Mouse (Mus musculus) neural tube, embryonic 11.5 days (tissue): ENCODE data around the gene P2ry14. TPM values are rescaled to one million over a fixed set of nuclear protein-coding genes. Genes with fewer than 3 reads are reported as not detected.

Source experiments
- ATAC-seq: fragments of 200-750 bp; cut with Nextera tagmentation; 2 replicates; pipeline ENCODE4 v1.8.0; 2017; ENCODE audit warnings: moderate number of reproducible peaks, mild to moderate bottlenecking, moderate TSS enrichment, moderate library complexity; ENCODE audit not compliant: insufficient read depth, low FRiP score, low TSS enrichment
- DNase-seq: peaks from one replicate; pipeline ENCODE4 v3.0.0-alpha.2; 2015; ENCODE audit warnings: low spot score
- H3K27ac ChIP-seq: fragments of 300-500 bp; sonication (generic); 2 replicates; pipeline ENCODE4 v1.5.1; 2014; ENCODE audit warnings: low read depth, mild to moderate bottlenecking, low read length
- H3K27me3 ChIP-seq: fragments of 300-500 bp; sonication (generic); 2 replicates; pipeline ENCODE4 v1.6.1; 2014; ENCODE audit warnings: mild to moderate bottlenecking, low read length, mixed read lengths; ENCODE audit not compliant: control insufficient read depth, insufficient read depth
- H3K36me3 ChIP-seq: fragments of 300-500 bp; sonication (generic); 2 replicates; pipeline ENCODE4 v1.6.1; 2014; ENCODE audit warnings: mild to moderate bottlenecking, low read length, moderate library complexity, mixed read lengths; ENCODE audit not compliant: control insufficient read depth, insufficient read depth
- H3K4me1 ChIP-seq: fragments of 300-500 bp; sonication (generic); 2 replicates; pipeline ENCODE4 v1.6.1; 2014; ENCODE audit warnings: low read length, mixed read lengths; ENCODE audit not compliant: control insufficient read depth, insufficient read depth
- H3K4me2 ChIP-seq: fragments of 300-500 bp; sonication (generic); 2 replicates; pipeline ENCODE4 v1.6.1; 2014; ENCODE audit warnings: low read depth, mild to moderate bottlenecking, moderate library complexity
- H3K4me3 ChIP-seq: fragments of 300-500 bp; sonication (generic); 2 replicates; pipeline ENCODE4 v1.5.1; 2014; ENCODE audit warnings: low read depth, low read length
- H3K9ac ChIP-seq: fragments of 300-500 bp; sonication (generic); 2 replicates; pipeline ENCODE4 v1.6.1; 2014; ENCODE audit warnings: mild to moderate bottlenecking, low read length
- H3K9me3 ChIP-seq: fragments of 300-500 bp; sonication (generic); 2 replicates; pipeline ENCODE4 v1.6.1; 2016; ENCODE audit warnings: low read length; ENCODE audit not compliant: control insufficient read depth
- WGBS: fragments of 180-500 bp; shearing (Covaris S2); extraction: QIAGEN DNeasy Blood & Tissue Kit; methylation state at CpG from one replicate; pipeline ENCODE4 v1.1.7; 2014; 5-methylcytosine and 5-hydroxymethylcytosine counted together
- polyA plus RNA-seq: library from polyadenylated mRNA; unstranded; fragments of >200 nt; fragmentation: Nextera tagmentation; extraction: Ambion mirVana; gene quantifications from 2 replicates; pipeline ENCODE4 v1.2.1, GENCODE M21; 2014

The P2ry14 gene
- polyA plus RNA-seq: 1.1 and 1.9 TPM in 2 replicates

DNA sequence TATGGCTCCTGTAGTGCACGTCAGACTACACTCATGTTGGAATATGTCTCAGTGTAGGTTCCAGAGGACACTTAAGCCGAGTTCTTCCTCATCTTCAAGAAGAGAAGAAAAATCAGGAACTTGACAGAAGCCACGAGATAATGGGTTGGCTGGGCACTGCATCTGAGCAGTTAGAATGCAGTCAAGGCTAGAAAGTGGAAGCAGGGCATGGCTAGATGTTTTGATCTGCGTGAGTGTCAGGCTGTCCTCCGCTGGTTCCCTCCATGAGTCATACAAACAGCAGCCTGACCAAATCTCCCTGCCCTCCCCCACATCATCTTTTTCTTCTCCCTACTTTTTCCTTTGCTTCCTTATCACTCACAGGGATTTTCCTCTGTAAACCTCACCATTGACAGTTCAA is at the start of gene P2ry14:
P2ry14 (minus strand) TSS at position 195 of the 400 bp plus-strand sequence.
- 84% methylated on average over 5 of the region's 5 CpGs for WGBS

GRCm38 (mm10) chr3:59197329-59197948 is 44.0 kb upstream of the P2ry14 start:
- Histone ChIP-seq H3K36me3 (no peaks in the 10 kb centered on the region), H3K9me3 (no peaks in the 10 kb centered on the region), H3K27ac (no peak overlapping the region), H3K4me1 (no peaks in the 10 kb centered on the region), H3K4me3 (no peak overlapping the region), H3K9ac (no peak overlapping the region), H3K27me3 (no peaks in the 10 kb centered on the region), H3K4me2 (no peak overlapping the region)
- 88% methylated on average over 4 of the region's 4 CpGs for WGBS
- ATAC-seq (no peak), DNase-seq (no peak)

More for the DNA sequence above, at the start of gene P2ry14:
- Histone ChIP-seq H3K4me1 (no peaks in the 10 kb centered on the region), H3K4me3 (no peak within 1 kb of the TSS), H3K9ac (no peak within 1 kb of the TSS), H3K27ac (no peak within 1 kb of the TSS), H3K27me3 (no peaks in the 10 kb centered on the region), H3K9me3 (no peaks in the 10 kb centered on the region), H3K36me3 (no peaks in the 10 kb centered on the region), H3K4me2 (no peak within 1 kb of the TSS)
- DNase-seq (no peak), ATAC-seq (no peak)

DNA sequence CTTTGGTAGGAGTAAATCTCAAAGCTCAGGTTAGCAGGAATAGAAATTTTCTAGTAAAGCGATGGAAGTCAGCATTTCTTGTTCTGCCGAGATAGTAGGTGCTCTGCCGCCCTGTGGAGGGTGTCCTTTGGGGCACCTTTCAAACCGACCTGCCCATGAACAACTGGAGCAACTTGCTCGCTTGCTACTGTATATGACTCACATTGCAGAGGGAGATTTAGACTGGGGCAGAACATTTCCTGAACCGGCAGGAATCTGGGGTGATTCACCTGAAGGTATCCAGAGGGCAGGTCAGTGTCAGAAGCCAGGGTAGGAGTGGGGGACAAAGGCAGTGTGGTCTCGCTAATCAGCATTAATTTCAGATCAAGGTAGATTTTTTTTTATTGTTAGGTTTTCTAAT is 41.5 kb upstream of the P2ry14 start, which contains the start of gene Gpr87:
Gpr87 (minus strand) TSS at position 167 of the 400 bp plus-strand sequence.
- H3K4me2 ChIP-seq: no peak within 1 kb of the TSS
- no peaks in the 10 kb centered on the region for H3K27me3 ChIP-seq
- H3K36me3 ChIP-seq: no peaks in the 10 kb centered on the region
- no peak within 1 kb of the TSS for H3K4me3 ChIP-seq
- no peak within 1 kb of the TSS for H3K9ac ChIP-seq
- no peak for ATAC-seq
- no peak for DNase-seq
- H3K9me3 ChIP-seq: no peaks in the 10 kb centered on the region
- H3K4me1 ChIP-seq: no peaks in the 10 kb centered on the region
- 92% methylated on average over 7 of the region's 7 CpGs for WGBS
- no peak within 1 kb of the TSS for H3K27ac ChIP-seq

- H3K4me3 ChIP-seq: no peak overlapping the region
- H3K9ac ChIP-seq: no peak overlapping the region
- no peaks in the 10 kb centered on the region for H3K27me3 ChIP-seq
- DNase-seq (no peak), ATAC-seq (no peak)
- no peak overlapping the region for H3K27ac ChIP-seq
- no peaks in the 10 kb centered on the region for H3K9me3 ChIP-seq
- H3K36me3 ChIP-seq: no peaks in the 10 kb centered on the region
- no peaks in the 10 kb centered on the region for H3K4me1 ChIP-seq
- no peak overlapping the region for H3K4me2 ChIP-seq
- 90% methylated on average over 7 of the region's 7 CpGs for WGBS
Observed at GRCm38 (mm10) chr3:59194099-59194498, 40.7 kb upstream of the P2ry14 start.

- Histone ChIP-seq H3K9me3 (no peaks in the 10 kb centered on the region), H3K4me1 (no peaks in the 10 kb centered on the region), H3K4me2 (no peak overlapping the region), H3K36me3 (no peaks in the 10 kb centered on the region), H3K27ac (no peak overlapping the region), H3K9ac (no peak overlapping the region), H3K27me3 (no peaks in the 10 kb centered on the region), H3K4me3 (no peak overlapping the region)
- no peak for DNase-seq
- WGBS: 94% methylated on average over 6 of the region's 6 CpGs
- no peak for ATAC-seq
Observed at GRCm38 (mm10) chr3:59191674-59192073, 38.3 kb upstream of the P2ry14 start.

DNA sequence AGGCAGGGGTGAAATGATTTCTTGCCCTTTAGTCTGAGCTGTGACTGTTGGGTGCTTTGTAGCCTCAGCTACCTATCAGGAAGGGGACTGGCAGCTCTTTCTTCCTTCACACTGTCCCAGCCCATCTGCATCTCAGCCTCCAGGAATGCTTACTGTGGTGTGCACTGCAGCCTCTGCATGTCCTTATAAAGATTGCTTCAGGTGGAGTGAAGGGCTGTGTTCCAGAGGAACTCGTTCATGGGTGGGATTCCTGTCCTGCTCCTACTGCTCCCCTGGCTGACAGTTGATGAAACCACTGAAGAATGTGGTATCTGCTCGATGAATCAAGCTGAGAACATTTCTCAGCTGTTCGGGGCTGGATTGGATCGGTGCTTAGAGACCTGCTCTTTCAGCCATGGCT is 33.9 kb upstream of the P2ry14 start:
- no peak overlapping the region for H3K9ac ChIP-seq
- no peak overlapping the region for H3K4me3 ChIP-seq
- DNase-seq (no peak), ATAC-seq (no peak)
- no peaks in the 10 kb centered on the region for H3K4me1 ChIP-seq
- H3K27me3 ChIP-seq: no peaks in the 10 kb centered on the region
- no peak overlapping the region for H3K4me2 ChIP-seq
- no peak overlapping the region for H3K27ac ChIP-seq
- WGBS: 87% methylated on average over 4 of the region's 4 CpGs
- no peaks in the 10 kb centered on the region for H3K9me3 ChIP-seq
- H3K36me3 ChIP-seq: no peaks in the 10 kb centered on the region

- H3K4me3 ChIP-seq: no peak overlapping the region
Observed at GRCm38 (mm10) chr3:59185662-59186061, 32.2 kb upstream of the P2ry14 start.

DNA sequence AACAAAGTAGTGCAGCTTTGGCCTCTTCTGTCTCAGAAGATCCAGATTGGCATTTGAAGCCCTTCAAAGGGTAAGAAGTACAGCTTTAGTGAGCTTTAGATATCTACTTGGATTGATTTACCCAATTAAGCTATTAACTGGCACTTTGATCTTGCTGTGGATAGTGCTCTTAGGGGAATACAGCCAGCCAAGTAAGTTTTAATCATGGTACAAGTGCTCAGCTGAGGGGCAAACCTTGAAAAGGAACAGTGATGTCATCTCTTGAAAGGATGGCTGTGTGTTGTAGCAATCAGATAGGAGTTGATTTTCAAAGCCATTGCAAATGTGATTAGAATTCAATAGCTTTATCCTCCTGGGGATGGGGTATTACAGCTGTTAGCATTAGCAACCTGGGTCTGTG is 28.7 kb upstream of the P2ry14 start:
- Histone ChIP-seq H3K36me3 (no peaks in the 10 kb centered on the region), H3K27ac (no peak overlapping the region), H3K27me3 (no peaks in the 10 kb centered on the region), H3K4me3 (no peak overlapping the region), H3K4me2 (no peak overlapping the region), H3K9me3 (no peaks in the 10 kb centered on the region), H3K4me1 (no peaks in the 10 kb centered on the region), H3K9ac (no peak overlapping the region)
- ATAC-seq: no peak
- no peak for DNase-seq

More at GRCm38 (mm10) chr3:59185662-59186061, 32.2 kb upstream of the P2ry14 start:
- Histone ChIP-seq H3K9me3 (no peaks in the 10 kb centered on the region), H3K4me1 (no peaks in the 10 kb centered on the region), H3K4me2 (no peak overlapping the region), H3K36me3 (no peaks in the 10 kb centered on the region), H3K9ac (no peak overlapping the region), H3K27me3 (no peaks in the 10 kb centered on the region), H3K27ac (no peak overlapping the region)
- ATAC-seq (no peak), DNase-seq (no peak)
- WGBS: 91% methylated on average over 4 of the region's 4 CpGs

DNA sequence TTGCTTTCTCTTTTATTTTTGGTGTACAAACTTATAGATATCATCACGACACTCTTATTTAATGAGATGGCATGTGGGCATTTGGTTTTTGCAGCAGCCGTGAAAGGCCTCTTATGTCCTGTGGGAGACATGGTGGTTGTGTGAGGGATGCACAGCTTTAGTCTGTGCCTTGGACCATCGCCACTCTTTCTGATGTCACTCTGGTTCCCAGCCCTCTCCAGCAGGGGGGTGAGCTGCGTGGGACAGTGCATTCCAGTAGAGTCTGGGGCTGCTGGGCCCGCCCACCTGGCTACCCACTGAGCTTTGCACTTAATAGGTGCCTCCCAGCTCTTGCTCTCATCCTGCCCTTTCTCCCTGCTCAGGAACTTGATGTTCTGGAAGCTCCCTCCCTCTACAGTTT is 27.7 kb upstream of the P2ry14 start:
- no peaks in the 10 kb centered on the region for H3K27me3 ChIP-seq
- H3K9ac ChIP-seq: no peak overlapping the region
- no peak overlapping the region for H3K4me2 ChIP-seq
- H3K9me3 ChIP-seq: no peaks in the 10 kb centered on the region
- H3K27ac ChIP-seq: no peak overlapping the region
- no peak for ATAC-seq
- H3K4me3 ChIP-seq: no peak overlapping the region
- H3K4me1 ChIP-seq: no peaks in the 10 kb centered on the region
- H3K36me3 ChIP-seq: no peaks in the 10 kb centered on the region
- DNase-seq: no peak
- 66% methylated on average over 5 of the region's 5 CpGs for WGBS
